Mouse (Mus musculus) testis, adult 2 months (tissue): ENCODE data around the gene Mmd.

Experiments
- CTCF ChIP-seq: fragments of 200-500 bp; IDR thresholded peaks from 2 replicates; pipeline ENCODE4 v1.5.1; 2012; ENCODE audit warnings: low read depth, mild to moderate bottlenecking, inconsistent platforms, low read length, moderate library complexity; ENCODE audit not compliant: control insufficient read depth, insufficient read depth, insufficient replicate concordance
- POLR2A ChIP-seq: fragments of 200-500 bp; IDR thresholded peaks from 2 replicates; pipeline ENCODE4 v1.6.1; 2012; ENCODE audit warnings: low read depth, mild to moderate bottlenecking, inconsistent platforms, low read length, moderate library complexity; ENCODE audit not compliant: control insufficient read depth

DNA sequence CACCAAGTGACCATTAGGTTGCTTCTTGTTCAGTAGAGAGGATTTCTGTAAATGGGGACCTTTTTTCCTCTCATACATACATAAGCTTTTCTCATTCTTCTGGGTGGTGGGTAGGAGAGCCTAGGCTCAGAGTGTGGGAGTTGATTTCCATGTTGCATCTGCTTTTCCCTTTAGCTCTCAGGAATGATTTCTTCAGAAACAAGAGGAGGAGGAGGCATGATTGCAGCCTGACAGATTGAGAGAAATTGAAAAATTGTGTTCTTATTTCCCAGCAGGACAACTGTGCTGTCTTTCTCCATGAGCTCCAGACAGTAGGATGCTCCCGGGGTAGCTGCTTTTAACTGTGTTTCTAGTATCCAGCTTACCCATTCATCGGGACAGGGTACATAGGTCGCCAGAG is 5.3 kb downstream of the Mmd start:
- no peak for TF ChIP-seq POLR2A
- no peak for TF ChIP-seq CTCF
